Mouse (Mus musculus) cortical plate, adult 2 months (tissue): ENCODE data around the gene Maip1.

Source experiments
- CTCF ChIP-seq: fragments of 200-500 bp; IDR thresholded peaks from 2 replicates; pipeline ENCODE4 v1.5.1; 2011; ENCODE audit warnings: mild to moderate bottlenecking, control low read depth, low read length; ENCODE audit not compliant: insufficient read depth; ENCODE audit errors: extremely low read depth
- POLR2A ChIP-seq: fragments of 200-500 bp; IDR thresholded peaks from 2 replicates; pipeline ENCODE4 v1.6.1; 2011; ENCODE audit warnings: mild to moderate bottlenecking, low read length, control low read depth; ENCODE audit not compliant: insufficient read depth; ENCODE audit errors: extremely low read depth

DNA sequence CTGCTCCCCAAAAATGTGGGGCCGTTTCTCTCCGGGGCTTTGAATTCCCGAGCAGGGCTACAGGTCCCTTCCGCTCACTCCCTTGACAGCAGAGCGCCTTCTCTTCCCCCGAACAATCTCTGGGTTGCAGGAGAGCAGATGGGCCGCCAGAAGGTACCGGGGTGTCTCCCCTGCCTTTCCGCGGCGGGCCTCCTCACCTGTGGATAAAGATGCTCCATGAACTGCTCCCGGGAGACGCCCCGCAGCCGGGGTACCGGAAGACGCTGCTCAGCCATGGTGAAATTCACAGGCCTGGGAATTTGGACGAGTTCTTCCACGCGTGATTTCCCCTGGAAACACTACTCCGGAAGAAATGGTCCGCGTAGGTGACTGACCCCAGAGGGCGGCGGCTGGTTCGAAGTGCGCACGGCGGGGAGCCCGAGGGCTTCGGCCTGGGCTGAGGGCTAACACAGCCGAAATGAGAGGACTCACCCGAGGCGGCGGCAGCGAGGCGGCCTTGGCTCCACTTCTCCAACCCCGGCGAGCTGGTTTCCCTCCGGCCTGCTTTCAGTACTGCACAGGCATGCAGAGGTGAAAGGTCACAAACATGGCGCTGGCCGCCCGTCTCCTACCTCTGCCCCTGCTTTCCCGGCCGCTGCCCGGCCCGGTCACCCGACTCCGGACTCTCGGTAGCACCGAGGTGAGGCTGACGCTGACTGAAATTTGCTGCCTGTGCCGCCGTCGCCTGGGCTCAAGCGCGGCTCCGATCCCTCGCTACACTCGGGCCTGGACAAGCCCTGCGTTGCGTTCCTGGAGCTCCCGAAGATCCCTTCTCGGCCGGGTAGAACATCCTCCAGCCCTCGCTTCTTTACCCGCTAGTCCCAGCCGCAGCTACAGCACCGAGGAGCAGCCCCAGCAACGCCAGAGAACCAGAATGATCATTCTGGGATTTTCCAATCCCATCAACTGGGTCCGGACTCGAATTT is at the start of gene Maip1, which contains the start of gene Tyw5:
- TF ChIP-seq CTCF (no peak), POLR2A (peak; percentile 50)
